Mouse (Mus musculus) lung, postnatal 25 days (tissue): ENCODE measurements around the gene Pilra.
A peak's percentile ranks its signal among the peaks of the same experiment; 100 is the strongest.
"Not testable (repeated sequence)": the region's sequence is repeated elsewhere in the genome, so short reads cannot be mapped to it uniquely, and the experiment has no call there.

ENCODE experiments used
- DNase-seq: peaks from one replicate; pipeline ENCODE4 v3.0.0; 2022; ENCODE audit warnings: low spot score

The Pilra gene

DNA sequence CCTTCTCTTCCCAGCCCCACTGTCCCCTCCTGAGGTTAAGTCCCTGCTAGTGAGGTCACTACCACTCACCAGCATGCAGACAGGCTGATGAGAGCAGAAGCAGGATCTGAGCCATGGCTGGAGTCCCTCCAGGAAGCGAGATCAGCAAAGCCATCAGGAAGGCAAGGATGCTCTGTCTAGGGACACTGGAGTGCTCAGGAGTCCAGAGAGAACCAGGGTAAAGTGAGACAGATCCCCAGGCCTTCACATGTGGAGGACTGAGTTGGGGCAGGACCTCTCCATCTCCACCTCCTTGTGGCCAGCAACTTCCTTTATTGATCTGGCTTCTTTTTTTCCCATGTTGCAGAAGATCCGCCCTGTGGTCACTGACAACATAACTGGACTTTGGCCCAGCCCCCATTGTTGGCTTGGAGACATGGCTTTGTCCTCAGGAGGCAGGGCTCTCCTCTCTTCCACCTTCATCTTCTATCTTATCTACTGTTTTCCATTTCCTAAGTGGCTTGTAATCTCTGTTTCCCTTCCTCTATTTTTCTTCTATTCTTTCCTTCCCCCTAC, at the start of gene Pilra:
Pilra (minus strand) TSS at position 316 of the 555 bp plus-strand sequence.
- peak; percentile 23 for DNase-seq

DNA sequence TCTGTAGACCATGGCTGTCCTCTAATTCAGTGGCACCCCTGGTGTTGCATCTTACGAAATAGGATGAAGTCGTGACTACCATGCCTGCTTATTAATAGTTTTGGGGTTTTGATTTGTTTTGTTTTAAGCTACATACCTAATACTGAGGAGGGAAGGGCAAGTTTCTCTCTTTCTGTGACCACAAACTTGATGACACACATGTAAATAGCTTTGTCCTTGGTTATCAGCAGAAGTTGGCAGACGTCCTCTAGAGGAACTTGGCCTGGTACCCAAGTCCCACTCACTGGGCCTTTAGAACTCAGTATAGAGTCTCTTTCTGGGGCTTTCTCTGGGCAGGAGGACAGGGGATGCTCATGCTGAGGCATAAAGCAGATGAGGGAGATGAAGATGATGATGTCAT, 47.3 kb upstream of the Pilra start:
- DNase-seq: no peak

- no peak for DNase-seq
These were observed 46.8 kb upstream of the Pilra start for GRCm38 (mm10) chr5:137882922-137883321.

- DNase-seq: peak; percentile 43
These were observed 41.8 kb upstream of the Pilra start for GRCm38 (mm10) chr5:137877860-137878259.

- DNase-seq: no peak
These were observed 39.0 kb upstream of the Pilra start for GRCm38 (mm10) chr5:137875054-137875453.

DNA sequence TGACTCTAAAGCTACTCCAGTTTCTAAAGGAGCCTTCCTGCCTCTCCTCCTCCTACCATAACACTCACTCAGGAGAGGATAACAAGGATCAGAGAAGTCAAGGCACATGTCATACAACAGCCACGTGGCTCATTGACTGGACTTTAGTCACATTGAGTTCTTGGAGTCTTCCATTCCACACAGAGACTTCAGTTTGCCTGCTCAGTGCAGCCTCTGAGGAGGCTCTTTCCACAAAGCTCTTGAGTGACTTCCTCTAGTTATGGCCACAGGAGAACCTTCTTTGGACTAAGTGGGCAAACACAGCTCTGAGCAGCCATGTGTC, 36.3 kb upstream of the Pilra start:
- DNase-seq: not testable (repeated sequence)

- not testable (repeated sequence) for DNase-seq
These were observed 35.7 kb upstream of the Pilra start, which contains the start of gene Pilrb2 for GRCm38 (mm10) chr5:137871644-137872380. Pilrb2 (minus strand) TSS chr5:137871815.

- DNase-seq: not testable (repeated sequence)
These were observed 32.5 kb upstream of the Pilra start for GRCm38 (mm10) chr5:137868600-137868999.

DNA sequence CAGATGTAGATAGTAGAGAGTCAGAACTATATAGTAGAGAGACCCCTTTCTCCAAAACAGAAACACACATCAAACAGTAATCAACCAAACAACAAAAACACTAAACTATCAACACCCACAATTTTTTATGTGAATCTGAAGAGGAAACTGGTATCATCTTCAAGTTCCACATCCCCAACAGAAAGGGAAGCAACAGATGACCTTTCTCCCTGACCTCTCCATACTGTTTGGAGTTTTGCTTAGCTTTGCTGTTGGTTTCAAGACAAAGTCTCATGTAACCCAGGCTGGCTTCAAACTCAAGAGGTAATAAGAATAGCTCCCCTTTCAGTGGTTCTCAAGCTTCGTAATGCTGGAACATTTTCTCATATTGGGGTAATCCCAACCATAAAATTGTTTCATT, 27.9 kb upstream of the Pilra start:
- not testable (repeated sequence) for DNase-seq

DNA sequence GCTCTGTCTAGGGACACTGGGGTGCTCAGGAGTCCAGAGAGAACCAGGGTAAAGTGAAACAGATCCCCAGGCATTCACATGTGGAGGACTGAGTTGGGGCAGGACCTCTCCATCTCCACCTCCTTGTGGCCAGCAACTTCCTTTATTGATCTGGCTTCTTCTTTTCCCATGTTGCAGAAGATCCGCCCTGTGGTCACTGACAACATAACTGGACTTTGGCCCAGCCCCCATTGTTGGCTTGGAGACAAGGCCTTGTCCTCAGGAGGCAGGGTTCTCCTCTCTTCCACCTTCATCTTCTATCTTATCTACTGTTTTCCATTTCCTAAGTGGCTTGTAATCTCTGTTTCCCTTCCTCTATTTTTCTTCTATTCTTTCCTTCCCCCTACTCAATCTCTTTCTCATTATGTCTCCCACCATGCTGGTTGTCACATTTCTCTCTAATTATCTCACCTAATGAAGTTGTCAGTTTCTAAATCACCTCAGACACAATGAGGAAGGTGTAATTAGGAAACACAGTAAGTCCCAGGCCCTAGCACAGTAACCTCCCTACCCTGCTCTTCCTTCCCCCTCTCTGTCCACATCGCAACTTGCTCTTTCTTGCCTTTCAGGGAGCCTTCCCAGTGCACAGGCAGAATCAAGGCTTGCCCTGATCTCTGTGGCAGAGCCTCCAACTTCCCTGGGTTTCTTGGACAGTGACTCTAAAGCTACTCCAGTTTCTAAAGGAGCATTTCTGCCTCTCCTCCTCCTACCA, 22.1 kb upstream of the Pilra start, which contains the start of gene Pilrb1:
Pilrb1 (minus strand) TSS at position 147 of the 751 bp plus-strand sequence.
- DNase-seq: not testable (repeated sequence)

DNA sequence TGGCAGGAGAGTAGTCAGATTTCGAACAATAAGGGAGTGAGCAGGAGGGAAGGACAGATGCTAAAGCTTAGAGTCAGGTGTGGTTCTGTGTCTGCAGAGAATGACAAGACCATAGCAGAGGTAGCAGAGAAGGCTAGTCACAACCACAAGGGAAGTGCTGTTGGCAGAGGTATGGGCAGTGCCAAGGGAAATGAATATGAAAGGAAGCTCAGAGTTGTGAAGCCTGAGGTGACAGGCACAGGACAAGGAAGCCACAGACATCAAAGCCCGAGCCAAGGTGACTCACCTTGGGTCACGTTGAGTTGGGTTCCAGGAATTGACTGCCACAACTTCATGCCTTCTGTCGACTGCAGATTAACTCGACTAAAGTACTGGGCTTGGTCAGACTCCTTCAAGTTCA, 20.8 kb upstream of the Pilra start:
- DNase-seq: peak; percentile 32

DNA sequence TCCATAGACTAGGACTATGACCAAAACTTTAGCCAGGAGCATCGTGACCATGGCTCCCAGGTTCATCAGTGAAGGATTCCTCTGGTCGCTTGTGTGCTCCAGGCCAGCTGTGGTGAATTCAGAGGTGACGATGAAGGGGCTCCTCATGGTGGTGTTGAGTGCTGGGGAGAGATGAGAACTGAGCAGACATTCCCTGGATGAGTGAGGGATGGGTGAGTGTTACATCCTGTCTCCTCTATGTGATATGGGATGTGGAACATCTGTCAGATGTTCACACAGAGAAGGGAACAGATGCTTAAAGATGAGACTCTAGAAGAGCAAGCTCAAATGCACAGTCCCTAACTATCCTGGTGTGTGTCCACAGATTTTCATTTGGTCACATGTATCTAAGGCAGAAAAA, 18.8 kb upstream of the Pilra start:
- not testable (repeated sequence) for DNase-seq

DNA sequence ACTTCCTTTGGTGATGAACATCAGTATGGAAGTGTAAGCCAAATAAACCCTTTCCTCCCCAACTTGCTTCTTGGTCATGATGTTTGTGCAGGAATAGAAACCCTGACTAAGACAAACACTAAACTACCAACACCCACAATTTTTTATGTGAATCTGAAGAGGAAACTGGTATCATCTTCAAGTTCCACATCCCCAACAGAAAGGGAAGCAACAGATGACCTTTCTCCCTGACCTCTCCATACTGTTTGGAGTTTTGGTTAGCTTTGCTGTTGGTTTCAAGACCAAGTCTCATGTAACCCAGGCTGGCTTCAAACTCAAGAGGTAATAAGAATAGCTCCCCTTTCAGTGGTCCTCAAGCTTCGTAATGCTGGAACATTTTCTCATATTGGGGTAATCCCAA, 14.2 kb upstream of the Pilra start:
- DNase-seq: not testable (repeated sequence)

DNA sequence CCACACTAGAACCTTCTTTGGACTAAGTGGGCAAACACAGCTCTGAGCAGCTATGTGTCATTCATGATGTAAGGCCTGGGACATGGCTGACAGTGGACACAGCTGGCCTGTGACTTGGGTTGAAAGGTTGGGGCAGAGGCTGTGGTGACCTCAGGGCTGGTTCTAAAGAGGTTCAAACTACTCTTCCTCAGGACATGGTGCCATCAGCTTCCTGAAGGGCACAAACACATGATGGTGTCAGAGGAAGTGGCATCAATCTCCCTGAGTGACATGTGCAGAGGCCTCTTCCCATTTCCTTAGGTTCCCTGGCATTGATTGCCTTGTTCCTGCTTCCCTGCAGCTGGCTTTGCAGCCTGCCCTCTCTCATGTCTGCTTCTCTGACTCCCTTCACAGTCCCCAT, 1.0 kb upstream of the Pilra start:
- DNase-seq: not testable (repeated sequence)

GRCm38 (mm10) chr5:137836611-137837010, 530 bp upstream of the Pilra start:
- DNase-seq: no peak

- DNase-seq: no peak
These were observed 2.6 kb downstream of the Pilra start for GRCm38 (mm10) chr5:137833500-137833899.

- no peak for DNase-seq
These were observed 4.6 kb downstream of the Pilra start for GRCm38 (mm10) chr5:137831506-137831905.

DNA sequence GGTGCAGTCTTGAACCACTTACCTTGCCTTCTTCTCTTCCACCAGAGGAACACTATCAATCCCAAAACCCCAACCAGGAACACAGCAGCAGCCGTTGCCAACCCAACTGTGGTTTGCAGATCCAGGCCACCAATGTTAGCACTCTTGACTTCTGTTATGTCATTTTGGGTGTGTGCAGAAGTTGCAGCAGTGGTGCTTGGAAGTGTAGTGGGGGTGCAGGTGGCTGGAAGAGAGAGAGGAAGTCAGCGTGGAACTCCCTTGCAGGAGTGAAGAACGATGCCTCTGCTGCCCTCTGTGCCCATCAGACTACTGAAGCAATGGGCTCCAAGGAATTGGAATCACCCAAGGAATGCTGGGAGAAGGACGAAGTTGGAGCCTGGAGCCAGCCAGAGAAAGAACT, 5.0 kb downstream of the Pilra start:
- DNase-seq: no peak

- no peak for DNase-seq
These were observed 5.8 kb downstream of the Pilra start for GRCm38 (mm10) chr5:137830238-137830637.

GRCm38 (mm10) chr5:137828694-137829093, 7.4 kb downstream of the Pilra start:
- DNase-seq: peak; percentile 42

GRCm38 (mm10) chr5:137826421-137826820, 9.7 kb downstream of the Pilra start:
- no peak for DNase-seq

DNA sequence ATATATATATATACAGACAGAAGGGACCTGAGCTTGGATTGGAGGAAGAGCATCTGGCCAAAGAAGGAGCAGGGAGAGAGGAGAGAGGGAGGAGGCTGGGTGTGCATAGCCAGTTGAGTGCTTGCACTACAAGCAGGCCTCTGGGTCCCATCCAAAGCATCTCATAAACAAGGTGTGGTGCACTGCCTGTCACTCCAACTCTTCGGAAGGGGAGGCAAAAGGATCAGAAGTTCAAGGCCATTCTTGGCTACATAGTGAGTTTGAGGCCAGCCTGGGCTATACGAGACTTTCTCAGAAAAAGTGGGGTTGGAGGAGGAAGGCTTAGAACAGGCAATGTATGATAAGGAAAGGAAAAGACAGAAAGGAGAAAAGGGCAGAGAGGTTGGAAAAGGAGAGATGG, 10.1 kb downstream of the Pilra start:
- DNase-seq: no peak

DNA sequence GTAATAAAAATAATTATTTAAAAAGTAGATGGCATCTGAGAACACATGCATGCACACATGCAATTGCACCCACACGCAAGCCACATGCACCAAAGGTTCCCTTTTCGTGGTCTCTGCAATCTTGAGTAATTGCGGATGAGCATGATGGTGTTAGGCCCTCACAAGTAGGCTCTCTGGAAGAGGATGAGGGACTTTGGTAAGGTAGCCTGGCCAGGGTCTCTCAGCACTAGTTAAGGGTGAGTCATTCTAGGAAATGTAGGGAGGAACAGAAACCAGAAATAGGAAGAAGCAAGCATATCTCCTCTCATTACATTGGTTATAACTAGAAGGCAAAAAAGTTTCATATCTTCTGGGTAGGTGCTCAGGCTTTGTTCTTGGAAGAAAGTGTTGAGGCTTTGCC, 11.1 kb downstream of the Pilra start:
- peak; percentile 19 for DNase-seq
